Mouse (Mus musculus): ENCODE results near the gene Tmprss12. TPM values are rescaled to one million over a fixed set of nuclear protein-coding genes. Genes with fewer than 3 reads are reported as not detected.

The Tmprss12 gene
- polyA plus RNA-seq (2014; fragmentation: Illumina TruSeq; extraction: RNeasy Lipid Tissue Mini Kit (QIAGEN cat#74804); ENCODE audit: low read depth, low replicate concordance) = 0.88 TPM

GRCm38 (mm10) chr15:100280626-100281025 lies at the start of gene Tmprss12:
TSS of gene Tmprss12 (plus strand) at chr15:100280837.

GRCm38 (mm10) chr15:100304019-100304991 lies 23.7 kb downstream of the Tmprss12 start, which contains the start of gene Mettl7a1:
TSS of gene Mettl7a1 (plus strand) at chr15:100304140.

GRCm38 (mm10) chr15:100334629-100335028 lies 54.0 kb downstream of the Tmprss12 start, which contains the start of gene Mettl7a3:
TSS of gene Mettl7a3 (plus strand) at chr15:100334929.

Other genes with a start within 250 kb of the Tmprss12 start
- 7.4 TPM for gene Dip2b, start 242.2 kb upstream of the Tmprss12 start, polyA plus RNA-seq (2014; fragmentation: Illumina TruSeq; extraction: RNeasy Lipid Tissue Mini Kit (QIAGEN cat#74804); ENCODE audit: low read depth, low replicate concordance)
- gene Atf1, start 53.0 kb upstream of the Tmprss12 start, polyA plus RNA-seq (2014; fragmentation: Illumina TruSeq; extraction: RNeasy Lipid Tissue Mini Kit (QIAGEN cat#74804); ENCODE audit: low read depth, low replicate concordance) = 89.0 TPM
- 253 TPM for gene Mettl7a1, start 23.3 kb downstream of the Tmprss12 start, polyA plus RNA-seq (2014; fragmentation: Illumina TruSeq; extraction: RNeasy Lipid Tissue Mini Kit (QIAGEN cat#74804); ENCODE audit: low read depth, low replicate concordance)
- 3.3 TPM for gene Mettl7a3, start 54.1 kb downstream of the Tmprss12 start, polyA plus RNA-seq (2014; fragmentation: Illumina TruSeq; extraction: RNeasy Lipid Tissue Mini Kit (QIAGEN cat#74804); ENCODE audit: low read depth, low replicate concordance)
- 2.1 TPM for gene Methig1, start 72.3 kb downstream of the Tmprss12 start, polyA plus RNA-seq (2014; fragmentation: Illumina TruSeq; extraction: RNeasy Lipid Tissue Mini Kit (QIAGEN cat#74804); ENCODE audit: low read depth, low replicate concordance)
- gene Mettl7a2, start 72.4 kb downstream of the Tmprss12 start, polyA plus RNA-seq (2014; fragmentation: Illumina TruSeq; extraction: RNeasy Lipid Tissue Mini Kit (QIAGEN cat#74804); ENCODE audit: low read depth, low replicate concordance) = 33.1 TPM
- gene Higd1c, start 83.7 kb downstream of the Tmprss12 start, polyA plus RNA-seq (2014; fragmentation: Illumina TruSeq; extraction: RNeasy Lipid Tissue Mini Kit (QIAGEN cat#74804); ENCODE audit: low read depth, low replicate concordance) = not detected
- gene Gm5475, start 141.3 kb downstream of the Tmprss12 start, polyA plus RNA-seq (2014; fragmentation: Illumina TruSeq; extraction: RNeasy Lipid Tissue Mini Kit (QIAGEN cat#74804); ENCODE audit: low read depth, low replicate concordance) = not detected
- 10.1 TPM for gene Slc11a2, start 144.2 kb downstream of the Tmprss12 start, polyA plus RNA-seq (2014; fragmentation: Illumina TruSeq; extraction: RNeasy Lipid Tissue Mini Kit (QIAGEN cat#74804); ENCODE audit: low read depth, low replicate concordance)
- gene Letmd1, start 188.2 kb downstream of the Tmprss12 start, polyA plus RNA-seq (2014; fragmentation: Illumina TruSeq; extraction: RNeasy Lipid Tissue Mini Kit (QIAGEN cat#74804); ENCODE audit: low read depth, low replicate concordance) = 18.0 TPM
- 1.7 TPM for gene Csrnp2, start 214.7 kb downstream of the Tmprss12 start, polyA plus RNA-seq (2014; fragmentation: Illumina TruSeq; extraction: RNeasy Lipid Tissue Mini Kit (QIAGEN cat#74804); ENCODE audit: low read depth, low replicate concordance)